Mouse (Mus musculus): Measurements from ENCODE around the gene Snrk. TPM values are rescaled to one million over a fixed set of nuclear protein-coding genes. Genes with fewer than 3 reads are reported as not detected.
A peak's percentile ranks its signal among the peaks of the same experiment; 100 is the strongest.

The Snrk gene
- 34.0 and 38.2 TPM in 2 replicates for polyA plus RNA-seq (2015; fragmentation: Nextera tagmentation; extraction: Ambion mirVana)

GRCm38 (mm10) chr9:122117112-122117616, at the start of gene Snrk:
TSS of gene Snrk (plus strand) at chr9:122117266.
- no peaks in the 10 kb centered on the region for H3K9me3 ChIP-seq (ENCODE audit: control insufficient read depth, low read length)
- peak within 1 kb of the TSS; percentile 97 for H3K9ac ChIP-seq (ENCODE audit: low read length)
- TF ChIP-seq CTCF (IDR thresholded peaks at IDR 0.05; ENCODE audit: low read depth): no peak; the same call in 1 of the 2 replicates
- TF ChIP-seq EP300 (optimal IDR thresholded peaks at IDR 0.05): no peak
- no peaks in the 10 kb centered on the region for H3K36me3 ChIP-seq (ENCODE audit: control insufficient read depth, insufficient read depth, low read length)
- H3K4me3 ChIP-seq (ENCODE audit: low read depth, low read length): peak within 1 kb of the TSS; percentile 83
- WGBS: under 1% methylated on average over 63 of the region's 67 CpGs
- peak; percentile 96 for ATAC-seq (ENCODE audit: low FRiP score, low TSS enrichment)
- H3K4me1 ChIP-seq (replicated peaks; ENCODE audit: control insufficient read depth, insufficient read depth): no peaks in the 10 kb centered on the region
- H3K4me2 ChIP-seq (replicated peaks; ENCODE audit: low read depth): peak within 1 kb of the TSS; percentile 62
- H3K27ac ChIP-seq (replicated peaks): peak within 1 kb of the TSS; percentile 97
- peak; percentile 88 for DNase-seq (ENCODE audit: low spot score)
- no peaks in the 10 kb centered on the region for H3K27me3 ChIP-seq (ENCODE audit: control insufficient read depth, insufficient read depth, low read length)

GRCm38 (mm10) chr9:122067654-122068053, 49.4 kb upstream of the Snrk start:
- Histone ChIP-seq H3K36me3 (ENCODE audit: control insufficient read depth, insufficient read depth, low read length) (no peaks in the 10 kb centered on the region), H3K9me3 (ENCODE audit: control insufficient read depth, low read length) (no peaks in the 10 kb centered on the region), H3K4me1 (replicated peaks; ENCODE audit: control insufficient read depth, insufficient read depth) (no peaks in the 10 kb centered on the region), H3K9ac (ENCODE audit: low read length) (no peak overlapping the region), H3K27me3 (ENCODE audit: control insufficient read depth, insufficient read depth, low read length) (no peaks in the 10 kb centered on the region), H3K27ac (replicated peaks) (no peak overlapping the region), H3K4me3 (ENCODE audit: low read depth, low read length) (no peak overlapping the region), H3K4me2 (replicated peaks; ENCODE audit: low read depth) (no peak overlapping the region)
- ATAC-seq (ENCODE audit: low FRiP score, low TSS enrichment): no peak
- 75% methylated on average over 2 of the region's 2 CpGs for WGBS
- DNase-seq (ENCODE audit: low spot score): no peak
- TF ChIP-seq CTCF (IDR thresholded peaks at IDR 0.05; ENCODE audit: low read depth): no peak
- TF ChIP-seq EP300 (optimal IDR thresholded peaks at IDR 0.05): no peak

- DNase-seq (ENCODE audit: low spot score) (no peak), ATAC-seq (ENCODE audit: low FRiP score, low TSS enrichment) (peak; percentile 83)
- H3K4me3 ChIP-seq (ENCODE audit: low read depth, low read length): no peak overlapping the region
- H3K4me2 ChIP-seq (replicated peaks; ENCODE audit: low read depth): no peak overlapping the region
- no peak for TF ChIP-seq CTCF (IDR thresholded peaks at IDR 0.05; ENCODE audit: low read depth)
- peak; percentile 53 for TF ChIP-seq EP300 (optimal IDR thresholded peaks at IDR 0.05)
- no peaks in the 10 kb centered on the region for H3K27me3 ChIP-seq (ENCODE audit: control insufficient read depth, insufficient read depth, low read length)
- H3K4me1 ChIP-seq (replicated peaks; ENCODE audit: control insufficient read depth, insufficient read depth): no peaks in the 10 kb centered on the region
- H3K9ac ChIP-seq (ENCODE audit: low read length): no peak overlapping the region
- H3K27ac ChIP-seq (replicated peaks): 0 out of 2 replicates have a peak overlapping the region, but pooled peaks have one; percentile 2
- no peaks in the 10 kb centered on the region for H3K36me3 ChIP-seq (ENCODE audit: control insufficient read depth, insufficient read depth, low read length)
- no peaks in the 10 kb centered on the region for H3K9me3 ChIP-seq (ENCODE audit: control insufficient read depth, low read length)
- 59% methylated on average over 11 of the region's 11 CpGs for WGBS
These were observed 47.4 kb upstream of the Snrk start for GRCm38 (mm10) chr9:122069560-122070174.

- Histone ChIP-seq H3K4me2 (replicated peaks; ENCODE audit: low read depth) (no peak overlapping the region), H3K27ac (replicated peaks) (no peak overlapping the region), H3K27me3 (ENCODE audit: control insufficient read depth, insufficient read depth, low read length) (no peaks in the 10 kb centered on the region), H3K4me3 (ENCODE audit: low read depth, low read length) (no peak overlapping the region), H3K9ac (ENCODE audit: low read length) (no peak overlapping the region), H3K9me3 (ENCODE audit: control insufficient read depth, low read length) (no peaks in the 10 kb centered on the region), H3K4me1 (replicated peaks; ENCODE audit: control insufficient read depth, insufficient read depth) (no peaks in the 10 kb centered on the region), H3K36me3 (ENCODE audit: control insufficient read depth, insufficient read depth, low read length) (no peaks in the 10 kb centered on the region)
- ATAC-seq (ENCODE audit: low FRiP score, low TSS enrichment) (no peak), DNase-seq (ENCODE audit: low spot score) (no peak)
- WGBS: 47% methylated on average over 2 of the region's 2 CpGs
- TF ChIP-seq CTCF (IDR thresholded peaks at IDR 0.05; ENCODE audit: low read depth): no peak
- TF ChIP-seq EP300 (optimal IDR thresholded peaks at IDR 0.05): no peak
These were observed 43.1 kb upstream of the Snrk start for GRCm38 (mm10) chr9:122073980-122074379.

GRCm38 (mm10) chr9:122074575-122074974, 42.5 kb upstream of the Snrk start:
- no peak for ATAC-seq (ENCODE audit: low FRiP score, low TSS enrichment)
- H3K36me3 ChIP-seq (ENCODE audit: control insufficient read depth, insufficient read depth, low read length): no peaks in the 10 kb centered on the region

GRCm38 (mm10) chr9:122078456-122078855, 38.6 kb upstream of the Snrk start:
- no peak for TF ChIP-seq CTCF (IDR thresholded peaks at IDR 0.05; ENCODE audit: low read depth)
- no peak for TF ChIP-seq EP300 (optimal IDR thresholded peaks at IDR 0.05)
- Histone ChIP-seq H3K9ac (ENCODE audit: low read length) (no peak overlapping the region), H3K4me3 (ENCODE audit: low read depth, low read length) (no peak overlapping the region), H3K27me3 (ENCODE audit: control insufficient read depth, insufficient read depth, low read length) (no peaks in the 10 kb centered on the region), H3K27ac (replicated peaks) (no peak overlapping the region), H3K9me3 (ENCODE audit: control insufficient read depth, low read length) (no peaks in the 10 kb centered on the region), H3K4me1 (replicated peaks; ENCODE audit: control insufficient read depth, insufficient read depth) (no peaks in the 10 kb centered on the region), H3K36me3 (ENCODE audit: control insufficient read depth, insufficient read depth, low read length) (no peaks in the 10 kb centered on the region), H3K4me2 (replicated peaks; ENCODE audit: low read depth) (no peak overlapping the region)
- WGBS: 65% methylated on average over 5 of the region's 5 CpGs
- ATAC-seq (ENCODE audit: low FRiP score, low TSS enrichment): no peak
- no peak for DNase-seq (ENCODE audit: low spot score)

More at GRCm38 (mm10) chr9:122074575-122074974, 42.5 kb upstream of the Snrk start:
- Histone ChIP-seq H3K27me3 (ENCODE audit: control insufficient read depth, insufficient read depth, low read length) (no peaks in the 10 kb centered on the region), H3K9me3 (ENCODE audit: control insufficient read depth, low read length) (no peaks in the 10 kb centered on the region), H3K4me2 (replicated peaks; ENCODE audit: low read depth) (no peak overlapping the region), H3K4me3 (ENCODE audit: low read depth, low read length) (no peak overlapping the region), H3K9ac (ENCODE audit: low read length) (no peak overlapping the region), H3K27ac (replicated peaks) (no peak overlapping the region), H3K4me1 (replicated peaks; ENCODE audit: control insufficient read depth, insufficient read depth) (no peaks in the 10 kb centered on the region)
- DNase-seq (ENCODE audit: low spot score): no peak
- TF ChIP-seq EP300 (optimal IDR thresholded peaks at IDR 0.05) (no peak), CTCF (IDR thresholded peaks at IDR 0.05; ENCODE audit: low read depth) (no peak)
- WGBS: 70% methylated on average over 13 of the region's 13 CpGs

Measured in stomach, postnatal 0 days (tissue).